Mouse (Mus musculus) heart, adult 2 months (tissue): ENCODE measurements around the gene Marveld3. TPM values are rescaled to one million over a fixed set of nuclear protein-coding genes. Genes with fewer than 3 reads are reported as not detected.

Experiments used
- DNase-seq, 2 experiments: peaks; one replicate each; pipeline ENCODE4 v3.0.0; 2021
- H3K27ac ChIP-seq: fragments of 200-600 bp; 2 replicates; pipeline ENCODE4 v1.8.1; 2022
- H3K27me3 ChIP-seq: fragments of 200-500 bp; 2 replicates; pipeline ENCODE4 v1.6.1; 2012; ENCODE audit warnings: mild to moderate bottlenecking, low read length, inconsistent platforms, mixed read lengths; ENCODE audit not compliant: control insufficient read depth, insufficient read depth
- H3K36me3 ChIP-seq: fragments of 200-500 bp; 2 replicates; pipeline ENCODE4 v1.6.1; 2012; ENCODE audit warnings: low read length, inconsistent platforms; ENCODE audit not compliant: control insufficient read depth, insufficient read depth
- H3K4me1 ChIP-seq: fragments of 200-500 bp; 2 replicates; pipeline ENCODE4 v1.6.1; 2011; ENCODE audit warnings: low read length; ENCODE audit not compliant: control insufficient read depth, insufficient read depth
- H3K4me3 ChIP-seq: fragments of 200-600 bp; 2 replicates; pipeline ENCODE4 v1.8.1; 2022
- H3K79me2 ChIP-seq: fragments of 200-500 bp; replicated peaks from 2 replicates; pipeline ENCODE4 v1.6.1; 2012; ENCODE audit warnings: mild to moderate bottlenecking, inconsistent platforms, low read length, moderate library complexity, mixed read lengths; ENCODE audit not compliant: control insufficient read depth, insufficient read depth
- H3K9ac ChIP-seq: fragments of 200-500 bp; 2 replicates; pipeline ENCODE4 v1.6.1; 2012; ENCODE audit warnings: low read depth, mild to moderate bottlenecking, control low read depth, inconsistent platforms, low read length, mixed read lengths
- CTCF ChIP-seq: fragments of 200-600 bp; IDR thresholded peaks from 2 replicates; pipeline ENCODE4 v1.8.1; 2022; ENCODE audit warnings: antibody characterized with exemption, mild to moderate bottlenecking, moderate library complexity
- EP300 ChIP-seq: fragments of 200-500 bp; IDR thresholded peaks from 2 replicates; pipeline ENCODE4 v1.6.1; 2011; ENCODE audit warnings: low read depth, low read length, control low read depth; ENCODE audit not compliant: insufficient read depth
- POLR2A ChIP-seq: fragments of 200-500 bp; IDR thresholded peaks from 2 replicates; pipeline ENCODE4 v1.6.1; 2011; ENCODE audit warnings: mild to moderate bottlenecking, low read depth, low read length, control low read depth; ENCODE audit not compliant: insufficient read depth
- WGBS: fragments of 180-500 bp; shearing (Covaris S2); methylation state at CpG from one replicate; pipeline ENCODE4 v1.1.7; 2018; 5-methylcytosine and 5-hydroxymethylcytosine counted together
- intact Hi-C: fragments of 180-260 bp; cut with DNase I; formaldehyde crosslinking; loops from one replicate; pipeline ENCODE4 v1.15.1; 2025
- polyA plus RNA-seq: library from polyadenylated mRNA; depleted of rRNA; stranded (reverse); fragments of >200 nt; gene quantifications from 2 replicates; pipeline ENCODE4 v1.2.3, GENCODE M21; 2012
- total RNA-seq, 2 experiments: library from RNA; stranded (reverse); gene quantifications; 2 replicates each; pipeline ENCODE4 v1.2.3; 2021

The Marveld3 gene
- total and polyA plus RNA-seq, 3 experiments: 0.10 to 0.31 (median 0.11) TPM

- no peak overlapping the region for H3K4me3 ChIP-seq
- no peaks in the 10 kb centered on the region for H3K4me1 ChIP-seq
- TF ChIP-seq POLR2A (no peak), EP300 (no peak), CTCF (no peak)
- H3K9ac ChIP-seq: no peak overlapping the region
- WGBS: 80% methylated on average over 5 of the region's 5 CpGs
- H3K36me3 ChIP-seq: no peaks in the 10 kb centered on the region
- no peaks in the 10 kb centered on the region for H3K79me2 ChIP-seq
- H3K27ac ChIP-seq: no peak overlapping the region
- DNase-seq: no peak
- H3K27me3 ChIP-seq: 0 out of 2 replicates have a peak, but pooled peaks cover 1% of the 10 kb centered on the region
- intact Hi-C loops: no loop called here
Measured at GRCm38 (mm10) chr8:109992166-109992565, 30.2 kb upstream of the Marveld3 start.

- H3K79me2 ChIP-seq: no peaks in the 10 kb centered on the region
- DNase-seq: no peak
- intact Hi-C loops: no loop called here
- H3K4me1 ChIP-seq: no peaks in the 10 kb centered on the region
- H3K4me3 ChIP-seq: no peak within 1 kb of the TSS
- H3K36me3 ChIP-seq: no peaks in the 10 kb centered on the region
- TF ChIP-seq EP300 (no peak), CTCF (no peak), POLR2A (no peak)
- H3K9ac ChIP-seq: no peak within 1 kb of the TSS
- H3K27ac ChIP-seq: no peak within 1 kb of the TSS
- H3K27me3 ChIP-seq: no peaks in the 10 kb centered on the region
- 76% methylated on average over 8 of the region's 8 CpGs for WGBS
Measured at GRCm38 (mm10) chr8:109990224-109990623, 28.2 kb upstream of the Marveld3 start, which contains the start of gene Tat. Gene Tat (plus strand): TSS chr8:109990437.

- H3K36me3 ChIP-seq: no peaks in the 10 kb centered on the region
- DNase-seq: no peak
- no peaks in the 10 kb centered on the region for H3K4me1 ChIP-seq
- no peak overlapping the region for H3K9ac ChIP-seq
- H3K27me3 ChIP-seq: no peaks in the 10 kb centered on the region
- TF ChIP-seq POLR2A: no peak
- TF ChIP-seq EP300: no peak
- TF ChIP-seq CTCF: no peak
- intact Hi-C loops: no loop called here
- no peaks in the 10 kb centered on the region for H3K79me2 ChIP-seq
- WGBS: 86% methylated on average over 8 of the region's 8 CpGs
- H3K27ac ChIP-seq: no peak overlapping the region
- H3K4me3 ChIP-seq: no peak overlapping the region
Measured at GRCm38 (mm10) chr8:109989151-109989550, 27.1 kb upstream of the Marveld3 start.

- no peaks in the 10 kb centered on the region for H3K36me3 ChIP-seq
- H3K27me3 ChIP-seq: no peaks in the 10 kb centered on the region
- no peaks in the 10 kb centered on the region for H3K4me1 ChIP-seq
- intact Hi-C loops: no loop called here
- no peaks in the 10 kb centered on the region for H3K79me2 ChIP-seq
- H3K9ac ChIP-seq: no peak overlapping the region
- no peak overlapping the region for H3K27ac ChIP-seq
- 52% methylated on average over 7 of the region's 7 CpGs for WGBS
- no peak for TF ChIP-seq EP300
- peak in 1 of 2 experiments; percentile 17 for DNase-seq
- H3K4me3 ChIP-seq: no peak overlapping the region
Measured at GRCm38 (mm10) chr8:109987776-109988175, 25.8 kb upstream of the Marveld3 start.

DNA sequence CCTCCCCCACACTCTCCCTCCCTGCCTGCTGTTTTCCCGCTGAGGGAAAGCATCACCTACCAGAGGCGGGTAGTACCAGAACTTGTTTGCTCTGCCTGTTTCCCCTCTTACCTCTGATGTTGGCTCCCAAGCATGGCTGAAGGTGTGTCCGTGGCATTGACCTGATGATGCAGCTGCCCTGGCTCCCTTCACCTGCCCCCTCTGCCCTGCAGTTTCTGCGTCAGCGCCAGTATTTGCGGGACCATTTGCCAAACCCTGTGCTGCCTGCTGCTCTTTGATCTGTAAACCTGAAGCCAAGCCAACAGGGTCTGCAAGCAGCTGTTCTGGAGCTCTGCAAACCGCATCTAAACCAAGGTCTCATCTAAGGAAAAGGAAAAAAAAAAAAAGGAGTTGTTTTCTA is 24.4 kb upstream of the Marveld3 start:
- H3K27me3 ChIP-seq: no peaks in the 10 kb centered on the region
- H3K9ac ChIP-seq: no peak overlapping the region
- 53% methylated on average over 7 of the region's 7 CpGs for WGBS
- no peaks in the 10 kb centered on the region for H3K4me1 ChIP-seq
- no peaks in the 10 kb centered on the region for H3K36me3 ChIP-seq
- TF ChIP-seq POLR2A (no peak), EP300 (no peak)
- peak in 1 of 2 experiments; percentile 11 for DNase-seq
- no peaks in the 10 kb centered on the region for H3K79me2 ChIP-seq
- intact Hi-C loops: no loop called here
- no peak overlapping the region for H3K27ac ChIP-seq
- no peak overlapping the region for H3K4me3 ChIP-seq

DNA sequence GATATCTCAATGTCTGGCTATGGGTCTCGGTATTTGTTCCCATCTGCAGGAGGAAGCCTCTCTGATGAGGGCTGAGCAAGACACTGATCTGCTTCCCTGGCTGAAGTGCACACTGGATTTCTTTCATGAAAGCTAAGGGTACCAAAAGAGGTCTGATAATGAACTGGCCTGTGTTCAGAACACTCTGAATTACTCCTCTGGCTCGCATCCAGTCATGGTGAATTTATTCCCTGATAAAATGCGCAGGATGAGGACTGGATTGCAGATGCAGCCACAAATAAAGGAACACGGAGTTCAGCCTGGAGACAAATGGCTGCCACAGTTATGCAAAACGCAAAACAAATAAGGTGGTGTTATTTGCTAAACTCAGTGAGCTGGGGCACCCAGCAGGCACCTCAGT is 21.9 kb upstream of the Marveld3 start:
- TF ChIP-seq CTCF (no peak), EP300 (no peak), POLR2A (no peak)
- Histone ChIP-seq H3K9ac (no peak overlapping the region), H3K4me3 (no peak overlapping the region), H3K27ac (no peak overlapping the region), H3K79me2 (no peaks in the 10 kb centered on the region), H3K36me3 (no peaks in the 10 kb centered on the region), H3K4me1 (no peaks in the 10 kb centered on the region), H3K27me3 (no peaks in the 10 kb centered on the region)
- intact Hi-C loops: no loop called here
- 16% methylated on average over 5 of the region's 5 CpGs for WGBS
- peak in 1 of 2 experiments; percentile 9 for DNase-seq
